Mouse (Mus musculus): ENCODE results near the gene Gm4340.
"Not testable (repeated sequence)": the region's sequence is repeated elsewhere in the genome, so short reads cannot be mapped to it uniquely, and the experiment has no call there.

Gm4340 gene

DNA sequence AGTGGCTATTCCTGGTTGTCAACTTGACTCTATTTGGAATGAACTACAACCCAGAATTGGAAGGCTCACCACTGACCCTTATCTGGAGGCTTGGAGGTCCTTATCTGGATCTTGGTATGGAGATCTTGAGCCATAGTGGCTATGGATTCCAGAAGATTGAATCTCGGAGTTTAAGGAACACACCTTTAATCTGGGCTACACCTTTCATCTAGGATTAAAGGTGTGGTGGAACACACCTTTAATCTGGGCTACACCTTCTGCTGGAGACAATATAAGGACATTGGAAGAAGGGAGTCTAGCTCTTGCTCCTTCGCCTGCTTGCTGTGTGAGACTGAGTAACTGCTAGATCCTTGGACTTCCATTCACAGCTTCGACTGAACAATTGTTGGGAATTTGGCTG is at the start of gene Gm4340:
Gene Gm4340, plus strand, starts transcription at position 301 of the 400 bp plus-strand sequence.
- not testable (repeated sequence) for DNase-seq (ENCODE audit: low spot score in 2 of 2)

DNA sequence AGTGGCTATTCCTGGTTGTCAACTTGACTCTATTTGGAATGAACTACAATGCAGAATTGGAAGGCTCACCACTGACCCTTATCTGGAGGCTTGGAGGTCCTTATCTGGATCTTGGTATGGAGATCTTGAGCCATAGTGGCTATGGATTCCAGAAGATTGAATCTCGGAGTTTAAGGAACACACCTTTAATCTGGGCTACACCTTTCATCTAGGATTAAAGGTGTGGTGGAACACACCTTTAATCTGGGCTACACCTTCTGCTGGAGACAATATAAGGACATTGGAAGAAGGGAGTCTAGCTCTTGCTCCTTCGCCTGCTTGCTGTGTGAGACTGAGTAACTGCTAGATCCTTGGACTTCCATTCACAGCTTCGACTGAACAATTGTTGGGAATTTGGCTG is 42.6 kb upstream of the Gm4340 start, which contains the start of gene Gm6763:
Gene Gm6763, plus strand, starts transcription at position 301 of the 400 bp plus-strand sequence.
- DNase-seq (ENCODE audit: low spot score in 2 of 2), result not testable (repeated sequence)

DNA sequence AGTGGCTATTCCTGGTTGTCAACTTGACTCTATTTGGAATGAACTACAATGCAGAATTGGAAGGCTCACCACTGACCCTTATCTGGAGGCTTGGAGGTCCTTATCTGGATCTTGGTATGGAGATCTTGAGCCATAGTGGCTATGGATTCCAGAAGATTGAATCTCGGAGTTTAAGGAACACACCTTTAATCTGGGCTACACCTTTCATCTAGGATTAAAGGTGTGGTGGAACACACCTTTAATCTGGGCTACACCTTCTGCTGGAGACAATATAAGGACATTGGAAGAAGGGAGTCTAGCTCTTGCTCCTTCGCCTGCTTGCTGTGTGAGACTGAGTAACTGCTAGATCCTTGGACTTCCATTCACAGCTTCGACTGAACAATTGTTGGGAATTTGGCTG is 34.1 kb upstream of the Gm4340 start, which contains the start of gene Gm8764:
Gene Gm8764, plus strand, starts transcription at position 301 of the 400 bp plus-strand sequence.
- DNase-seq (ENCODE audit: low spot score in 2 of 2), result not testable (repeated sequence)

DNA sequence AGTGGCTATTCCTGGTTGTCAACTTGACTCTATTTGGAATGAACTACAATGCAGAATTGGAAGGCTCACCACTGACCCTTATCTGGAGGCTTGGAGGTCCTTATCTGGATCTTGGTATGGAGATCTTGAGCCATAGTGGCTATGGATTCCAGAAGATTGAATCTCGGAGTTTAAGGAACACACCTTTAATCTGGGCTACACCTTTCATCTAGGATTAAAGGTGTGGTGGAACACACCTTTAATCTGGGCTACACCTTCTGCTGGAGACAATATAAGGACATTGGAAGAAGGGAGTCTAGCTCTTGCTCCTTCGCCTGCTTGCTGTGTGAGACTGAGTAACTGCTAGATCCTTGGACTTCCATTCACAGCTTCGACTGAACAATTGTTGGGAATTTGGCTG is 25.6 kb upstream of the Gm4340 start, which contains the start of gene Gm21304:
Gene Gm21304, plus strand, starts transcription at position 301 of the 400 bp plus-strand sequence.
- DNase-seq (ENCODE audit: low spot score in 2 of 2), result not testable (repeated sequence)

DNA sequence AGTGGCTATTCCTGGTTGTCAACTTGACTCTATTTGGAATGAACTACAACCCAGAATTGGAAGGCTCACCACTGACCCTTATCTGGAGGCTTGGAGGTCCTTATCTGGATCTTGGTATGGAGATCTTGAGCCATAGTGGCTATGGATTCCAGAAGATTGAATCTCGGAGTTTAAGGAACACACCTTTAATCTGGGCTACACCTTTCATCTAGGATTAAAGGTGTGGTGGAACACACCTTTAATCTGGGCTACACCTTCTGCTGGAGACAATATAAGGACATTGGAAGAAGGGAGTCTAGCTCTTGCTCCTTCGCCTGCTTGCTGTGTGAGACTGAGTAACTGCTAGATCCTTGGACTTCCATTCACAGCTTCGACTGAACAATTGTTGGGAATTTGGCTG is 17.1 kb upstream of the Gm4340 start, which contains the start of gene Gm21312:
Gene Gm21312, plus strand, starts transcription at position 301 of the 400 bp plus-strand sequence.
- not testable (repeated sequence) for DNase-seq (ENCODE audit: low spot score in 2 of 2)

DNA sequence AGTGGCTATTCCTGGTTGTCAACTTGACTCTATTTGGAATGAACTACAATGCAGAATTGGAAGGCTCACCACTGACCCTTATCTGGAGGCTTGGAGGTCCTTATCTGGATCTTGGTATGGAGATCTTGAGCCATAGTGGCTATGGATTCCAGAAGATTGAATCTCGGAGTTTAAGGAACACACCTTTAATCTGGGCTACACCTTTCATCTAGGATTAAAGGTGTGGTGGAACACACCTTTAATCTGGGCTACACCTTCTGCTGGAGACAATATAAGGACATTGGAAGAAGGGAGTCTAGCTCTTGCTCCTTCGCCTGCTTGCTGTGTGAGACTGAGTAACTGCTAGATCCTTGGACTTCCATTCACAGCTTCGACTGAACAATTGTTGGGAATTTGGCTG is 8.6 kb upstream of the Gm4340 start, which contains the start of gene Gm20765:
Gene Gm20765, plus strand, starts transcription at position 301 of the 400 bp plus-strand sequence.
- DNase-seq (ENCODE audit: low spot score in 2 of 2), result not testable (repeated sequence)

DNA sequence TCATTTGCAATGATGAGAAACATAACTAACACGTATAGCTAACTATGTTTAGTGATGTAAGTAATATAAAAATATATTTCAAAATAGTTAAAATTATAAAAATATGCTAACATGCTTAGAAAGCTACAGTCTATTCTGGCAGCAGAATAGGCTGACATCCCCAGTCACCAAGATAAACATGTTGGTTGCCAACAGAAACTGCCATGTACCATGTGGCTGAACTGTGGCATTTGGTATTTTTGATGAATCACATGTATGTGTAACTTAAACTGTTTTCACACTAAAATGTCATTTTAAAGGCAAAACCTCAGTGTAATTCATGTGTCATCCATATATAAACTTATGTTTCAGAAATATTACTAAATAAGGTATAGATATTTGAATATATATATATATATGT is 15.8 kb downstream of the Gm4340 start:
- no peak for DNase-seq (ENCODE audit: low spot score in 2 of 2)

DNA sequence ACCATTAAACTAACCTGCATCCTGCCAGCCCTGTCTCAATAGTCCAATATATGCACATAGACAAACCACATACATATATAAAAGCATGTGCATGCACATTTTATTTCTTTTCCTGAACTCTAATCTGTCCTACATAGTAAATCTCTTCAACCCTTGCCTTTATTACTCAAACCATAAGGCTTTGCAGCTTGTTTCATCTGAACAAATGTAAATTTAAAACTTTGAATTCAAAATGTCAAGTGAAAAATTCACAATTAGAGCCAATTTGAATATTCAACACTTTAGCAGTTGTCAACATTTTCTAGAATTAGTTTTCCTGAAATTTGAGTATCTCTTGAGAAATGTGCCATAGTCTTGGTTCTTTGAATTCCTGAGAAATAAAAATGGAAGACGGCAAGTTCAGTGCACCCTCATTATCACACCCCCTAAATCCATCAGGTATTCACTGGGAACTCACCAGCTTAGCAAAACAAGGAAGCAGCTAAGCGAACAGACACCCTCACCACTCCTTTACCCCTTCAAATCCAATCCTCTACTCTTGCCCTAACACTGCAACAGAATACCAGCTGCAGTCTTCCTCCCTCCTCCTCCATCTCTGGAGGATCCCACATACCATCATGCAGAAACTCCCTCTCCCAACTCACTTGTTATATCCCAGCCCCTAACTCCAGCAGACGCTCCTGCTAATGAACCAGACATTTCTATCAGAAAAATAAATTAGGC is 16.6 kb downstream of the Gm4340 start:
- no peak for DNase-seq (ENCODE audit: low spot score in 2 of 2)

DNA sequence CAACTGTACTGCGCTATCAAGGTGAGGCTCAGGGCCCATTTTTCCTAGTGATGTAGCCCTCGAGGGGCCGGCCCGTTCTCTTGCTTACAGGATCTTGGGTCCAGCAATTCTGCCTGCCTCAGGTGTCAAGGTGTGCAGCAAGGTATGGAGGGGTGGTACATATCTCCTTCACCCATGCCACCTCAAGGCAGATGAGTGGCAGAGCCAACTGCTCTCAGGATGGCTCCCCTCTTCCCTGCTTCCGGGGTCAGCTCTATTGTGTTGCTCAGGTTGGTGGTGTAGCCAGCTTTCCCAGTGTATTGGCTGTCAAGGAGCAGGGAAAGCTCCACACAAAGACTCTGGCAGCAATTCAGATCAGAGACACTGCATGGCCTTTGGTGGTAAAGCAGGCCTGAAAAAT is 20.7 kb downstream of the Gm4340 start:
- DNase-seq (ENCODE audit: low spot score in 2 of 2), result no peak

DNA sequence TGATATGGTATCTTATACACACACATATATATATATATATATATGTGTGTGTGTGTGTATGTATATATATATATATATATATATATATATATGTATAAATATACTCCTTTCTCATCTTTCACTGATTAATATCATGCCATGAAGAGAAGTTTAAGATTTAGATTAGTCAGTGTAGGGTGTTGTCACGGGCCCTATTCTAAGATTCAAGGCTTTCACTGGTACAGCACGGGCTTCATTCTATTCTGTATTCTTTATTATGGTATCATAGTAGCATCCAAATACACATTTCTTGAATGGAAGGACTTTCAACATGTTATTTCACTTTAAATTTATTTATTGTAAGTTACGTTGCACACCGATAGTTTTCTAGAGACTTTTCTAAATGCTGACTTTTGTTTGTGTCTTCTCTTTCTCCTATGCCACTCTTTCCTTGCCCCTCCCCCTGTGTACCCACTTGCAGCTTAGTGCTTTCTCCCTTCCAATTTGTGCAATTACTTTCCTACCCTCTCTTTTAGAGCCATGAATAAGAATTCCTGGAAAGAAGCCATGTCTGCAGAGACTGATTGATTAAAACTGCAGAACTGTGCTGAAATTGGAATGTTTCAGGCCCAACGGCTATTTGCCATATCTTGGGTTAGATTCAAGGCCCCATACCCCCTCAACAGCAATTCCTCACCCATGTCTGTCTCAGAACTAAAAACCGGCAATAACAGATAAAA is 26.6 kb downstream of the Gm4340 start:
- no peak for DNase-seq (ENCODE audit: low spot score in 2 of 2)

Data from spleen, postnatal 36 days (tissue).